Mouse (Mus musculus) Muller cell, postnatal 12 days (primary cell): ENCODE measurements around the gene Gprc5a.

Experiments
- DNase-seq: peaks from one replicate; pipeline ENCODE4 v3.0.0-alpha.2; 2015; ENCODE audit errors: inconsistent ontology term

Gene Gprc5a

GRCm38 (mm10) chr6:135065236-135065957 is at the start of gene Gprc5a:
TSS of gene Gprc5a (plus strand) at chr6:135065651.
- DNase-seq, result peak; percentile 92

- DNase-seq, result no peak
These were observed 48.2 kb upstream of the Gprc5a start for GRCm38 (mm10) chr6:135017211-135017610.

GRCm38 (mm10) chr6:135019564-135019963 is 45.9 kb upstream of the Gprc5a start:
- no peak for DNase-seq

GRCm38 (mm10) chr6:135021633-135022032 is 43.8 kb upstream of the Gprc5a start:
- DNase-seq, result no peak

- DNase-seq, result no peak
These were observed 42.1 kb upstream of the Gprc5a start for GRCm38 (mm10) chr6:135023379-135023778.

GRCm38 (mm10) chr6:135024781-135025420 is 40.5 kb upstream of the Gprc5a start:
- no peak for DNase-seq

- peak; percentile 46 for DNase-seq
These were observed 39.2 kb upstream of the Gprc5a start for GRCm38 (mm10) chr6:135026232-135026631.

- DNase-seq, result peak; percentile 61
These were observed 38.7 kb upstream of the Gprc5a start for GRCm38 (mm10) chr6:135026755-135027154.

- no peak for DNase-seq
These were observed 36.2 kb upstream of the Gprc5a start for GRCm38 (mm10) chr6:135029246-135029645.

- DNase-seq, result no peak
These were observed 26.8 kb upstream of the Gprc5a start for GRCm38 (mm10) chr6:135038674-135039073.

- DNase-seq, result peak; percentile 20
These were observed 25.1 kb upstream of the Gprc5a start for GRCm38 (mm10) chr6:135040275-135040871.

GRCm38 (mm10) chr6:135041930-135042329 is 23.5 kb upstream of the Gprc5a start:
- DNase-seq, result no peak

- DNase-seq, result no peak
These were observed 18.2 kb upstream of the Gprc5a start for GRCm38 (mm10) chr6:135047276-135047675.

GRCm38 (mm10) chr6:135048509-135048908 is 16.9 kb upstream of the Gprc5a start:
- no peak for DNase-seq

- DNase-seq, result no peak
These were observed 16.5 kb upstream of the Gprc5a start for GRCm38 (mm10) chr6:135048956-135049355.

- no peak for DNase-seq
These were observed 11.7 kb upstream of the Gprc5a start for GRCm38 (mm10) chr6:135053789-135054188.

GRCm38 (mm10) chr6:135055882-135056281 is 9.6 kb upstream of the Gprc5a start:
- DNase-seq, result no peak

GRCm38 (mm10) chr6:135060728-135061127 is 4.7 kb upstream of the Gprc5a start:
- DNase-seq, result no peak

GRCm38 (mm10) chr6:135064621-135065020 is 830 bp upstream of the Gprc5a start:
- DNase-seq, result no peak

- DNase-seq, result peak; percentile 75
These were observed 1.5 kb downstream of the Gprc5a start for GRCm38 (mm10) chr6:135066795-135067445.

GRCm38 (mm10) chr6:135068221-135068620 is 2.8 kb downstream of the Gprc5a start:
- DNase-seq, result no peak

- DNase-seq, result no peak
These were observed 4.4 kb downstream of the Gprc5a start for GRCm38 (mm10) chr6:135069856-135070255.
